In the genomic region with DNA sequence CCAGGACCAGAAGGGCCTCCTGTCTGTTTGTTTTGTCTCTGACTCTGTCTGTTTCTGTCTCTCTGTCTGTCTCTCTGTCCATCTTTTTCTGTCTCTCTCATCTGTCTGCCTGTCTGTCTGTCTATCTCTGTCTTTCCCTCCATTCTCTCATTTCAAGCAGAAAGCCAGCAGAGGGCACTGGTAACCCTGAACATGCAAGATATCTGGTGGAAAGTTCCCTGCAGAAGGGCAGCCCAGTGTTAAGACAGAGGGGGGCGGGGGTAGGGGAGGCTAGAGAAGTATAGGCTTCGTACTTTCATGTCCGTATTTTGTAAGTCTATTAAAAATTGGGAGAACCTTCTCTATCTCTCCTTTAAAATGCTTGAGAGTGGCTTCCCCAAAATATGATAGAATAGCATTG, we compare ENCODE assay signal across 9 mouse cellular contexts.
DNase-seq lines count a peak whose midpoint lies in the region; ATAC-seq and TF ChIP-seq lines count a peak whose summit lies in the region.
"Had no signal": no experiment of that assay in that cellular context is flagged by ENCODE, and none has a peak within 500 bp of the region (broad histone marks: within the 10 kb centered on the region; RNA-seq: fewer than 3 reads in every experiment).

No protein-coding gene starts in this region.

- ATAC-seq in neural tube, embryonic 15.5 days (ENCODE audit: low FRiP score): no peak
- ATAC-seq in hindbrain, embryonic 13.5 days (ENCODE audit: low FRiP score): peak; percentile 59; the same call in 1 of the 2 replicates
- ATAC-seq in intestine, embryonic 16.5 days: no peak

- H3K27me3 ChIP-seq in neural tube, embryonic 15.5 days (replicated peaks): no peaks in the 10 kb centered on the region
- H3K27me3 ChIP-seq in hindbrain, embryonic 13.5 days: no peaks in the 10 kb centered on the region
- H3K27me3 ChIP-seq in intestine, embryonic 16.5 days (replicated peaks; ENCODE audit: control insufficient read depth, insufficient read depth, low read length): no peaks in the 10 kb centered on the region
- H3K27me3 ChIP-seq: embryonic facial prominence, embryonic 12.5 days had no signal

- peaks cover 12% of the 10 kb centered on the region for H3K4me1 ChIP-seq in neural tube, embryonic 15.5 days
- H3K4me1 ChIP-seq in hindbrain, embryonic 13.5 days (replicated peaks): peaks cover 12% of the 10 kb centered on the region; the same call in 1 of the 2 replicates
- H3K4me1 ChIP-seq in lung, adult 2 months (ENCODE audit: control insufficient read depth, insufficient read depth, low read length): no peaks in the 10 kb centered on the region
- no peaks in the 10 kb centered on the region for H3K4me1 ChIP-seq in intestine, embryonic 16.5 days (ENCODE audit: control insufficient read depth, insufficient read depth, low read length)
- H3K4me1 ChIP-seq: embryonic facial prominence, embryonic 12.5 days had no signal

- TF ChIP-seq POLR2A in lung, adult 2 months (IDR thresholded peaks at IDR 0.05; ENCODE audit: borderline replicate concordance, extremely low read depth, low read depth, low read length): no peak

- H3K4me2 ChIP-seq in neural tube, embryonic 15.5 days: no peak overlapping the region
- H3K4me2 ChIP-seq in hindbrain, embryonic 13.5 days: no peak overlapping the region
- no peak overlapping the region for H3K4me2 ChIP-seq in intestine, embryonic 16.5 days (ENCODE audit: low read depth, low read length)
- H3K4me2 ChIP-seq: embryonic facial prominence, embryonic 12.5 days had no signal

- 25% methylated on average over 3 of the region's 3 CpGs for WGBS in neural tube, embryonic 15.5 days
- WGBS in hindbrain, embryonic 13.5 days: 44% methylated on average over 3 of the region's 3 CpGs
- WGBS in lung, adult 2 months: 16% methylated on average over 3 of the region's 3 CpGs
- WGBS in intestine, embryonic 16.5 days: 32% methylated on average over 3 of the region's 3 CpGs

- H3K36me3 ChIP-seq in neural tube, embryonic 15.5 days: no peaks in the 10 kb centered on the region
- no peaks in the 10 kb centered on the region for H3K36me3 ChIP-seq in hindbrain, embryonic 13.5 days
- H3K36me3 ChIP-seq in intestine, embryonic 16.5 days (ENCODE audit: control insufficient read depth, insufficient read depth, low read length): no peaks in the 10 kb centered on the region
- H3K36me3 ChIP-seq: embryonic facial prominence, embryonic 12.5 days had no signal

- no peaks in the 10 kb centered on the region for H3K9me3 ChIP-seq in neural tube, embryonic 15.5 days (replicated peaks)
- no peaks in the 10 kb centered on the region for H3K9me3 ChIP-seq in hindbrain, embryonic 13.5 days
- H3K9me3 ChIP-seq in intestine, embryonic 16.5 days (ENCODE audit: control insufficient read depth, low read length): no peaks in the 10 kb centered on the region
- H3K9me3 ChIP-seq: embryonic facial prominence, embryonic 12.5 days had no signal

- TF ChIP-seq CTCF in lung, adult 2 months (IDR thresholded peaks at IDR 0.05; ENCODE audit: insufficient read depth, low read length): no peak

- peak; percentile 48 for DNase-seq in neural tube, embryonic 10.5 days (ENCODE audit: extremely low spot score, low spot score)
- DNase-seq in adrenal gland, adult (ENCODE audit: inconsistent age in 2 of 2, low spot score in 1 of 2): peak; percentile 17 to 74
- peak; percentile 38 to 52 for DNase-seq in cerebellum, postnatal 36 days
- DNase-seq in lung, adult 2 months: peak; percentile 19
- DNase-seq in retina, postnatal 1 day: peak; percentile 81

- H3K9ac ChIP-seq in neural tube, embryonic 15.5 days (replicated peaks): no peak overlapping the region
- H3K9ac ChIP-seq in hindbrain, embryonic 13.5 days: no peak overlapping the region
- no peak overlapping the region for H3K9ac ChIP-seq in intestine, embryonic 16.5 days (ENCODE audit: low read depth, low read length)
- H3K9ac ChIP-seq: embryonic facial prominence, embryonic 12.5 days had no signal

- no peak overlapping the region for H3K4me3 ChIP-seq in neural tube, embryonic 15.5 days (replicated peaks)
- no peak overlapping the region for H3K4me3 ChIP-seq in hindbrain, embryonic 13.5 days
- no peak overlapping the region for H3K4me3 ChIP-seq in lung, adult 2 months (replicated peaks; ENCODE audit: extremely low read depth, low read depth, low read length)
- no peak overlapping the region for H3K4me3 ChIP-seq in intestine, embryonic 16.5 days (ENCODE audit: low read length)
- H3K4me3 ChIP-seq: embryonic facial prominence, embryonic 12.5 days had no signal

- no peak overlapping the region for H3K27ac ChIP-seq in neural tube, embryonic 15.5 days (replicated peaks)
- H3K27ac ChIP-seq in hindbrain, embryonic 13.5 days: no peak overlapping the region
- H3K27ac ChIP-seq in intestine, embryonic 16.5 days (ENCODE audit: low read length): no peak overlapping the region
- H3K27ac ChIP-seq: embryonic facial prominence, embryonic 12.5 days had no signal

Comparison
In these comparisons a context has a peak if more than half of its experiments do, and no peak if none do; other contexts are left out.
1. DNase-seq: peak in every context shown above with its lines; median percentile 81 in retina, postnatal 1 day; 48 in neural tube, embryonic 10.5 days; 46 in adrenal gland, adult; 45 in cerebellum, postnatal 36 days; 19 in lung, adult 2 months.